In genomic region chr11:61469317-61469917, GRCm38 (mm10) we compare ENCODE assay signal across 17 mouse cellular contexts. TPM values are rescaled to one million over a fixed set of nuclear protein-coding genes. Genes with fewer than 3 reads are reported as not detected.
A peak's percentile ranks its signal among the peaks of the same experiment; 100 is the strongest.
DNase-seq lines count a peak whose midpoint lies in the region.
"Had no signal": no experiment of that assay in that cellular context is flagged by ENCODE, and none has a peak within 500 bp of the region (broad histone marks: within the 10 kb centered on the region; RNA-seq: fewer than 3 reads in every experiment).

No protein-coding gene starts in this region.

- DNase-seq in heart, adult 11 months: peak; percentile 78
- no peak for DNase-seq in heart, postnatal 4 days
- DNase-seq in lung, postnatal 36 days: peak; percentile 54
- DNase-seq in lung, postnatal 14 days: no peak
- no peak for DNase-seq in layer of hippocampus, adult 8-10 months (ENCODE audit: low spot score in 2 of 2)
- DNase-seq in heart, postnatal 36 days: no peak
- DNase-seq: adrenal gland, postnatal 25 days; kidney, postnatal 4 days; lung, embryonic 14.5 days; thymus, adult 2 months had no signal

- no peak overlapping the region for H3K4me3 ChIP-seq in macrophage (ENCODE audit: inconsistent target)
- H3K4me3 ChIP-seq: embryonic facial prominence, embryonic 15.5 days; heart, embryonic 13.5 days; limb, embryonic 15.5 days; midbrain, embryonic 13.5 days; stomach, embryonic 15.5 days had no signal

- peak overlapping the region; percentile 93 for H3K27ac ChIP-seq in macrophage
- H3K27ac ChIP-seq: embryonic facial prominence, embryonic 15.5 days; heart, embryonic 13.5 days; limb, embryonic 15.5 days; midbrain, embryonic 13.5 days; stomach, embryonic 15.5 days had no signal

- H3K79me2 ChIP-seq in macrophage (ENCODE audit: inconsistent target): no peaks in the 10 kb centered on the region

- WGBS in macrophage (ENCODE audit: missing documents): 10% methylated on average over 7 of the region's 7 CpGs

- intact Hi-C loops in heart, postnatal 36 days (cut with DNase I): no loop called here

- H3K36me3 ChIP-seq in macrophage (ENCODE audit: inconsistent target): no peaks in the 10 kb centered on the region
- H3K36me3 ChIP-seq: embryonic facial prominence, embryonic 15.5 days; heart, embryonic 13.5 days; limb, embryonic 15.5 days; midbrain, embryonic 13.5 days; stomach, embryonic 15.5 days had no signal

RNA-seq across cellular contexts. Expression of gene Rnf112, which starts 15.5 kb away (rescaled TPM):
- under 1 TPM; 0.14 to 0.16 TPM for total RNA-seq in heart, postnatal 4 days (2021)
- not detected for total RNA-seq in macrophage (2018; cell fraction: chromatin; rRNA removed)
- not detected for total RNA-seq in macrophage (2018; cell fraction: cytosol; rRNA removed)
- not detected for total RNA-seq in macrophage (2018; cell fraction: nucleus; rRNA removed)
- not detected in 3 replicates for polyA plus RNA-seq in macrophage (2018)
- 100 to 1,000 TPM; 373 to 488 (median 430) TPM for total RNA-seq in layer of hippocampus, adult 8-10 months (2022)
- not detected for total RNA-seq in heart, postnatal 36 days (2021)
- polyA plus RNA-seq: inflammation-experienced regulatory T-cells, adult 6 months had no signal

RNA-seq across cellular contexts. Expression of gene Mfap4, which starts 15.8 kb away (rescaled TPM):
- total RNA-seq in heart, postnatal 4 days (2021): 10 to 100 TPM; 70.7 to 78.0 TPM
- total RNA-seq in macrophage (2018; cell fraction: chromatin; rRNA removed): 10 to 100 TPM in 1 of 26 experiments, 1 to 10 TPM in 1, under 1 TPM in 3, not detected in 21; 0.36 to 56.8 (median 0.46) TPM
- not detected for total RNA-seq in macrophage (2018; cell fraction: cytosol; rRNA removed)
- total RNA-seq in macrophage (2018; cell fraction: nucleus; rRNA removed): 1 to 10 TPM in 1 of 26 experiments, not detected in 25; 6.8 TPM
- polyA plus RNA-seq in macrophage (2018): not detected in 3 replicates
- total RNA-seq in layer of hippocampus, adult 8-10 months (2022): 1 to 10 TPM; 5.1 to 7.5 (median 5.6) TPM
- total RNA-seq in heart, postnatal 36 days (2021): 10 to 100 TPM; 32.3 to 38.4 TPM
- polyA plus RNA-seq: inflammation-experienced regulatory T-cells, adult 6 months had no signal

RNA-seq across cellular contexts. Expression of gene Mapk7, which starts 24.8 kb away (rescaled TPM):
- 10 to 100 TPM; 16.0 to 16.8 TPM for total RNA-seq in heart, postnatal 4 days (2021)
- 10 to 100 TPM; 12.8 to 89.2 (median 47.6) TPM for total RNA-seq in macrophage (2018; cell fraction: chromatin; rRNA removed)
- total RNA-seq in macrophage (2018; cell fraction: cytosol; rRNA removed): 10 to 100 TPM; 16.0 to 49.3 (median 36.1) TPM
- total RNA-seq in macrophage (2018; cell fraction: nucleus; rRNA removed): 10 to 100 TPM; 18.1 to 76.5 (median 47.4) TPM
- polyA plus RNA-seq in macrophage (2018): 28.5 to 49.5 TPM (median 37.8 TPM) in 3 replicates
- 10 to 100 TPM; 27.1 to 28.8 (median 28.2) TPM for total RNA-seq in layer of hippocampus, adult 8-10 months (2022)
- 1 to 10 TPM; 5.7 to 6.4 TPM for total RNA-seq in heart, postnatal 36 days (2021)

RNA-seq across cellular contexts. Expression of gene B9d1, which starts 35.5 kb away (rescaled TPM):
- 10 to 100 TPM in 1 of 2 experiments, 1 to 10 TPM in 1; 9.8 to 12.0 TPM for total RNA-seq in heart, postnatal 4 days (2021)
- 1 to 10 TPM in 2 of 26 experiments, not detected in 24; 2.7 to 4.0 TPM for total RNA-seq in macrophage (2018; cell fraction: chromatin; rRNA removed)
- 1 to 10 TPM in 7 of 26 experiments, under 1 TPM in 15, not detected in 4; 0.24 to 1.6 (median 0.71) TPM for total RNA-seq in macrophage (2018; cell fraction: cytosol; rRNA removed)
- total RNA-seq in macrophage (2018; cell fraction: nucleus; rRNA removed): 1 to 10 TPM in 2 of 26 experiments, under 1 TPM in 1, not detected in 23; 0.83 to 1.7 (median 1.6) TPM
- polyA plus RNA-seq in macrophage (2018): 0.59 to 0.91 TPM in 2 of 3 replicates, not detected in the other
- 10 to 100 TPM; 43.1 to 52.1 (median 47.2) TPM for total RNA-seq in layer of hippocampus, adult 8-10 months (2022)
- total RNA-seq in heart, postnatal 36 days (2021): 1 to 10 TPM; 6.2 to 7.4 TPM

Comparison
In these comparisons a context has a peak if more than half of its experiments do, and no peak if none do; other contexts are left out.
1. DNase-seq: peak in heart, adult 11 months (single experiment) and lung, postnatal 36 days (single experiment); none in heart, postnatal 4 days (single experiment), lung, postnatal 14 days (single experiment), layer of hippocampus, adult 8-10 months (0 of 2) and heart, postnatal 36 days (0 of 2).
2. RNA of gene Rnf112, which starts 15.5 kb away (total RNA-seq): 373 to 488 TPM in layer of hippocampus, adult 8-10 months; 0.14 to 0.16 TPM in heart, postnatal 4 days and not detected in heart, postnatal 36 days; every median in the first group is over 100 times any median in the second.